Mouse (Mus musculus): ENCODE measurements around the gene Olfr167. TPM values are rescaled to one million over a fixed set of nuclear protein-coding genes. Genes with fewer than 3 reads are reported as not detected.
"Not testable (repeated sequence)": the region's sequence is repeated elsewhere in the genome, so short reads cannot be mapped to it uniquely, and the experiment has no call there.

Gene Olfr167
- not detected for total RNA-seq (2021)

GRCm38 (mm10) chr16:19522166-19522565 is at the start of gene Olfr167:
TSS of gene Olfr167 (minus strand) at chr16:19522266.
- intact Hi-C loops (cut with DNase I): no loop called here
- no peak for DNase-seq (ENCODE audit: low spot score in 2 of 2)

GRCm38 (mm10) chr16:19571709-19572108 is 49.6 kb upstream of the Olfr167 start, which contains the start of gene Olfr169:
TSS of gene Olfr169 (minus strand) at chr16:19571809.
- intact Hi-C loops (cut with DNase I); DNase-seq (ENCODE audit: low spot score in 2 of 2): not testable (repeated sequence)

DNA sequence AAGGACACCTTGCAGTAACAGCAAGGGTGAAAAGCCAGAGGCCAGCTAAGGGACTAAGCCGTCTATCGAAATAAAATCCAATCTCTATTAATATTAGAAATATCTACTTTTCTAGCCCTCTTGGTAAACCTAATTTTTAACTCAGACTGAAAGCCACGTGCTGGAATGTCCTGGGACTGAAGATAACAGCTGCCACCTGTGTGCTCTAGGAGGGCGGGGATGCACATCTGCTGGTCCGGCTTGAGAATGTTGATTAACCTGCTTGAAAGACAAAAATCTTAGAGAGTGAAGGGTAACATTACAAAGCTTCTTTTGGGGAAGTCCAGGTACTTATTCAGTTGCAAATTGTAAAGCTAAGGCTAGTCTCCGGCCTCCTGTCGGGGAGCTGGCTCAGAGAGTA is 31.4 kb upstream of the Olfr167 start:
- DNase-seq (ENCODE audit: low spot score in 2 of 2); intact Hi-C loops (cut with DNase I): not testable (repeated sequence)

- intact Hi-C loops (cut with DNase I); DNase-seq (ENCODE audit: low spot score in 2 of 2): not testable (repeated sequence)
Observed at GRCm38 (mm10) chr16:19552246-19552645, 30.2 kb upstream of the Olfr167 start.

DNA sequence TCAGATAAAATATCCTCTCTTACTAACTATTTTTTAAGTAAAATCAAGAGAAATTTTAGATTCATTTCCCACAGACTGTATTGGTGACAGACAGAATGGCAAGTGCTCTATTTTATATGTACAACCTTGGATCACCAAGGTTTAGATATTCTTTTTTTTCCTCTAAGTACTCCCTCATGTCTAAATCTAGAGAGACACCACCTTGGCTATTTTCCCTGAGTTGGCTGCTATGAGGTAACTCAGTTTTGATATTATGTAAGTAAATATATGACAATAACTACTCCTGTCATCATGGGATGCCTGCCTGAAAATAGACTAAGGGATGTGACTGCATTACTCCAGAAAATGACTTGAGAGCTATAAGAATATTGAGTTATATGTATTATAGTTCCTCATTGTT is 13.4 kb upstream of the Olfr167 start, which contains the start of gene Olfr168:
TSS of gene Olfr168 (minus strand) at position 101 of the 400 bp plus-strand sequence.
- intact Hi-C loops (cut with DNase I): no loop called here
- no peak for DNase-seq (ENCODE audit: low spot score in 2 of 2)

- intact Hi-C loops (cut with DNase I): no loop called here
- no peak for DNase-seq (ENCODE audit: low spot score in 2 of 2)
Observed at GRCm38 (mm10) chr16:19483394-19483793, 38.7 kb downstream of the Olfr167 start, which contains the start of gene Olfr166. TSS of gene Olfr166 (plus strand) at chr16:19483694.

DNA sequence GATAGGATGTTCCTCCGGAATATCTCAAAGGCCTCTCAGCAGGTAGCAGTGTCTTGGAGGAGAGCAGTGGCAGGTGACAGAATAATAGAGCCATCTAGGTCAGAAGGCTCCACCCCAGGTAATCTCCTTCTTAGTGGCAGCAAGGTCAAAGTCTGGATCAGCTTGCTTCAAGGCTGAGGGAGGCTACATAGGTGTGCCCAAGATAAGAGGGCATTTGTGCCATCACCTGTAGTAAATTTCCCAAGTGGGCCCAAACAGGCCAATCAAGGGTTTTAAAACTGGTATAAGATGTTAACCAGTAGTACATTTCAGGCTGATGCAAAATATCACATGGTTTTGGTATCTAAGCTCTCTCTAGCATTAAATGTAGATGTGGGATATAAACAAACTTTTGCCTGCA is 57.7 kb downstream of the Olfr167 start:
- no peak for DNase-seq (ENCODE audit: low spot score in 2 of 2)
- intact Hi-C loops (cut with DNase I): no loop called here

Other genes with a start within 250 kb of the Olfr167 start
- gene Olfr164, start 208.2 kb downstream of the Olfr167 start, total RNA-seq (2021): not detected
- gene Olfr165, start 99.1 kb downstream of the Olfr167 start, total RNA-seq (2021): not detected
- gene Olfr166, start 38.6 kb downstream of the Olfr167 start, total RNA-seq (2021): not detected
- not detected for gene Olfr168, start 13.3 kb upstream of the Olfr167 start, total RNA-seq (2021)
- not detected for gene Olfr169, start 49.5 kb upstream of the Olfr167 start, total RNA-seq (2021)
- gene Olfr170, start 89.6 kb upstream of the Olfr167 start, total RNA-seq (2021): not detected
- not detected for gene Olfr171, start 107.7 kb upstream of the Olfr167 start, total RNA-seq (2021)
- gene Lamp3, start 184.1 kb upstream of the Olfr167 start, total RNA-seq (2021): under 1 TPM; 0.15 to 0.16 TPM
- 1 to 10 TPM in 1 of 2 experiments, under 1 TPM in 1; 0.63 to 1.0 TPM for gene B3gnt5, start 237.9 kb upstream of the Olfr167 start, total RNA-seq (2021)

Measured in left cerebral cortex, postnatal 36 days (tissue).